Mouse (Mus musculus): ENCODE data around the gene Slc7a8. TPM values are rescaled to one million over a fixed set of nuclear protein-coding genes. Genes with fewer than 3 reads are reported as not detected.

Slc7a8 gene
- polyA plus RNA-seq, 1 experiment from 2014 or later, result 2.7 TPM

- TF ChIP-seq CTCF (IDR thresholded peaks at IDR 0.05; ENCODE audit: low read depth), result peak; percentile 86
- no peaks in the 10 kb centered on the region for H3K9me3 ChIP-seq (ENCODE audit: low read depth, low read length)
- peak overlapping the region; percentile 12 for H3K4me3 ChIP-seq (ENCODE audit: low read depth, low read length)
- H3K4me1 ChIP-seq (ENCODE audit: insufficient read depth), result no peaks in the 10 kb centered on the region
- H3K27ac ChIP-seq (ENCODE audit: low read depth), result no peak overlapping the region
- WGBS, result under 1% methylated on average over 13 of the region's 13 CpGs
- ATAC-seq (ENCODE audit: insufficient read depth), result peak; percentile 54
- peak; percentile 95 for DNase-seq
- H3K9ac ChIP-seq, result no peak overlapping the region
- H3K27me3 ChIP-seq (ENCODE audit: insufficient read depth, low read length), result no peaks in the 10 kb centered on the region
- no peaks in the 10 kb centered on the region for H3K36me3 ChIP-seq (ENCODE audit: insufficient read depth)
- peak overlapping the region; percentile 54 for H3K4me2 ChIP-seq
These were observed 67.6 kb downstream of the Slc7a8 start for GRCm38 (mm10) chr14:54714121-54714520.

DNA sequence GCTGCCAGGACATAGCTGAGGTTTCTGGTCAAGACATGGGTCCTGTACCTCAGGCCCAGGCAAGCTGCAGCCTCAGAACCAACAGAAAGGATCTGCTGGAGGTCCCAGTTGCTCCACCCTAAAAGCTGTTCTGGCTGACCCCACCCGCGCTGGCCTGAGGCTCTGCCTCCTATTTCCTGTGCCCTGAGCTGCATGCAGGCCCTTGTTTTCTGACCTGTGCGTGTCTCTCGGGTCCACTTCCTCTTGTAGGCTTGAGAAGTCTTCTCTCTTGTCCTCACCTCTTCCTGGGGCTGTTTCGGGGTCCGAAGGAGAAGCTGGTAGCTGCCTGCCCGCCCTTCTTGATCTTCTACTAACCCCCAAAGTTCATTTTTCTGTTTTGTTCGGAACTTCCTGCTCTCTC lies 68.9 kb downstream of the Slc7a8 start:
- no peaks in the 10 kb centered on the region for H3K36me3 ChIP-seq (ENCODE audit: insufficient read depth)
- no peaks in the 10 kb centered on the region for H3K9me3 ChIP-seq (ENCODE audit: low read depth, low read length)
- no peak overlapping the region for H3K27ac ChIP-seq (ENCODE audit: low read depth)
- ATAC-seq (ENCODE audit: insufficient read depth) (no peak), DNase-seq (peak; percentile 19)
- no peak overlapping the region for H3K9ac ChIP-seq
- no peak overlapping the region for H3K4me2 ChIP-seq
- no peak for TF ChIP-seq CTCF (IDR thresholded peaks at IDR 0.05; ENCODE audit: low read depth)
- H3K27me3 ChIP-seq (ENCODE audit: insufficient read depth, low read length), result no peaks in the 10 kb centered on the region
- H3K4me1 ChIP-seq (ENCODE audit: insufficient read depth), result no peaks in the 10 kb centered on the region
- H3K4me3 ChIP-seq (ENCODE audit: low read depth, low read length), result no peak overlapping the region
- 57% methylated on average over 8 of the region's 8 CpGs for WGBS

DNA sequence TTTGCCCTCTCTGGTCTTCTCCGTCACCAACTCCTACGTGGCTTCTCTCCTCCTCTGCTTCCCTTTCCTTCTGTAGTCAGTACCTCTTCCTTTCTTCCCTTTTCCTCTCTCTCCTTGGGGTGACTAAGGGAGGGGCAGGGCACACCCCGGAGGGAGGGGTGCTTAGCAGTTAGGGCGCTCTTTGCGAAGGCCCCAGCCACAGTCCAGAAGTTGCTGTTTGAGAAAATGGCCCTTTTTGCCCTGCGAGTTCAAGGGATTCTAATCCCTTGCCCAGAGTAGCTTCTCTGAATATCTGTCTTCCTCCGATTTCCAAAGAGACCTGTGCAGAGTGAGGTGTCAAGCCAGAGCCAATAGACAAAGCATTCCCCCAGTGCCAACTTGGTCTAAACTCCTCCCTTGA lies 69.7 kb downstream of the Slc7a8 start, which contains the start of gene Cebpe:
Gene Cebpe (minus strand): TSS at position 101 of the 400 bp plus-strand sequence.
- Histone ChIP-seq H3K4me2 (no peak within 1 kb of the TSS), H3K36me3 (ENCODE audit: insufficient read depth) (no peaks in the 10 kb centered on the region), H3K27ac (ENCODE audit: low read depth) (no peak within 1 kb of the TSS), H3K4me3 (ENCODE audit: low read depth, low read length) (no peak within 1 kb of the TSS), H3K4me1 (ENCODE audit: insufficient read depth) (no peaks in the 10 kb centered on the region), H3K9me3 (ENCODE audit: low read depth, low read length) (no peaks in the 10 kb centered on the region), H3K9ac (no peak within 1 kb of the TSS), H3K27me3 (ENCODE audit: insufficient read depth, low read length) (no peaks in the 10 kb centered on the region)
- 82% methylated on average over 7 of the region's 7 CpGs for WGBS
- TF ChIP-seq CTCF (IDR thresholded peaks at IDR 0.05; ENCODE audit: low read depth), result no peak
- ATAC-seq (ENCODE audit: insufficient read depth), result no peak
- DNase-seq, result no peak

DNA sequence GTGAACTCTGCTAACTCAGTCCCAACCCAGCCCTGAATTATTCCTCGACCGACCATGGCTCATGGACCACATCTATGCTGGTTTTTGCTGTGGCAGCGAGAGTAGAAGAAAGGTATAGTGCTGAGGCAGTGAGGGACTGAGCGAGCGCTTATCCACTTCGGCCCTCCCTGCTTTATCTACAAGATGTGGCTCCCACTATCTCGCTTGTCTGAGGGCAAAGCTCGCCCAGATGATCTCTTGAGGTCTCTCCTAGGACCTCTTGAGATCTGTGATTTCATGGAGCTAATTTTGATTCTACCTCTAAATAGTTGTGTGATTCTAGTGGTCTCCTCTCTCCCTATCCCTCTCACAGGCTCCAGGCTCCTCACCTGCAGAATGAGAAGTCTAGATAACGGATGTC lies 72.7 kb downstream of the Slc7a8 start:
- Histone ChIP-seq H3K4me1 (ENCODE audit: insufficient read depth) (no peaks in the 10 kb centered on the region), H3K27ac (ENCODE audit: low read depth) (no peak overlapping the region), H3K27me3 (ENCODE audit: insufficient read depth, low read length) (no peaks in the 10 kb centered on the region), H3K9ac (no peak overlapping the region), H3K4me2 (no peak overlapping the region), H3K36me3 (ENCODE audit: insufficient read depth) (no peaks in the 10 kb centered on the region), H3K4me3 (ENCODE audit: low read depth, low read length) (no peak overlapping the region), H3K9me3 (ENCODE audit: low read depth, low read length) (no peaks in the 10 kb centered on the region)
- ATAC-seq (ENCODE audit: insufficient read depth) (no peak), DNase-seq (no peak)
- 71% methylated on average over 9 of the region's 9 CpGs for WGBS
- TF ChIP-seq CTCF (IDR thresholded peaks at IDR 0.05; ENCODE audit: low read depth), result no peak

- TF ChIP-seq CTCF (IDR thresholded peaks at IDR 0.05; ENCODE audit: low read depth), result no peak
- DNase-seq, result no peak
- Histone ChIP-seq H3K9me3 (ENCODE audit: low read depth, low read length) (no peaks in the 10 kb centered on the region), H3K27ac (ENCODE audit: low read depth) (no peak overlapping the region), H3K36me3 (ENCODE audit: insufficient read depth) (no peaks in the 10 kb centered on the region), H3K4me3 (ENCODE audit: low read depth, low read length) (no peak overlapping the region), H3K27me3 (ENCODE audit: insufficient read depth, low read length) (no peaks in the 10 kb centered on the region), H3K4me2 (no peak overlapping the region), H3K9ac (no peak overlapping the region), H3K4me1 (ENCODE audit: insufficient read depth) (no peaks in the 10 kb centered on the region)
- 39% methylated on average over 17 of the region's 17 CpGs for WGBS
- no peak for ATAC-seq (ENCODE audit: insufficient read depth)
These were observed 75.0 kb downstream of the Slc7a8 start for GRCm38 (mm10) chr14:54706589-54707320.

GRCm38 (mm10) chr14:54705844-54706243 lies 75.9 kb downstream of the Slc7a8 start:
- WGBS, result 21% methylated on average over 5 of the region's 5 CpGs
- Histone ChIP-seq H3K27me3 (ENCODE audit: insufficient read depth, low read length) (no peaks in the 10 kb centered on the region), H3K36me3 (ENCODE audit: insufficient read depth) (no peaks in the 10 kb centered on the region), H3K4me3 (ENCODE audit: low read depth, low read length) (no peak overlapping the region), H3K9me3 (ENCODE audit: low read depth, low read length) (no peaks in the 10 kb centered on the region), H3K4me1 (ENCODE audit: insufficient read depth) (no peaks in the 10 kb centered on the region), H3K27ac (ENCODE audit: low read depth) (no peak overlapping the region), H3K4me2 (no peak overlapping the region), H3K9ac (no peak overlapping the region)
- TF ChIP-seq CTCF (IDR thresholded peaks at IDR 0.05; ENCODE audit: low read depth), result no peak
- ATAC-seq (ENCODE audit: insufficient read depth) (peak; percentile 70; the same call in 1 of the 2 replicates), DNase-seq (no peak)

DNA sequence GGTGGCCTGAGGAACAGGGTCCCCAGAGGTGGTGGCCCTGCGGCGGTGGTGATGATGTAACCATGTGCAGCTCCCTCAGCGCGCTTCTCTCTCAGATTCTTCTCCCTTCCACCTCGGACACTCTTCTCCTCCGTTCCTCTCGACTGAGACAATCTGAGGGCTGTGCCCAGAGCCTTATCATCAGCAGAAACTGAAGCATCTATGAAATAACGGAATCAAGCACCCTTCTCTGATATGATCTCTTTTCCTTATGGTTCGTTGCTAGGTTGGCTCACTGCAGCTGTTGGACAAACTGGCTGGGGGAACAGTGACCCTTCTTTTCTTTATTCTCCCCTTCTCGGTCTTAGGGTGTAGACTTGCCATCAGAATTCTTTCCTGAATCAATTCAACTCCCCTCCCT lies 78.5 kb downstream of the Slc7a8 start:
- ATAC-seq (ENCODE audit: insufficient read depth) (no peak), DNase-seq (no peak)
- WGBS, result 55% methylated on average over 10 of the region's 10 CpGs
- Histone ChIP-seq H3K27ac (ENCODE audit: low read depth) (no peak overlapping the region), H3K4me3 (ENCODE audit: low read depth, low read length) (no peak overlapping the region), H3K9ac (no peak overlapping the region), H3K27me3 (ENCODE audit: insufficient read depth, low read length) (no peaks in the 10 kb centered on the region), H3K4me2 (no peak overlapping the region), H3K36me3 (ENCODE audit: insufficient read depth) (no peaks in the 10 kb centered on the region), H3K4me1 (ENCODE audit: insufficient read depth) (no peaks in the 10 kb centered on the region), H3K9me3 (ENCODE audit: low read depth, low read length) (no peaks in the 10 kb centered on the region)
- TF ChIP-seq CTCF (IDR thresholded peaks at IDR 0.05; ENCODE audit: low read depth), result no peak
